Mouse (Mus musculus): Measurements from ENCODE around the gene Insl5.

DNA sequence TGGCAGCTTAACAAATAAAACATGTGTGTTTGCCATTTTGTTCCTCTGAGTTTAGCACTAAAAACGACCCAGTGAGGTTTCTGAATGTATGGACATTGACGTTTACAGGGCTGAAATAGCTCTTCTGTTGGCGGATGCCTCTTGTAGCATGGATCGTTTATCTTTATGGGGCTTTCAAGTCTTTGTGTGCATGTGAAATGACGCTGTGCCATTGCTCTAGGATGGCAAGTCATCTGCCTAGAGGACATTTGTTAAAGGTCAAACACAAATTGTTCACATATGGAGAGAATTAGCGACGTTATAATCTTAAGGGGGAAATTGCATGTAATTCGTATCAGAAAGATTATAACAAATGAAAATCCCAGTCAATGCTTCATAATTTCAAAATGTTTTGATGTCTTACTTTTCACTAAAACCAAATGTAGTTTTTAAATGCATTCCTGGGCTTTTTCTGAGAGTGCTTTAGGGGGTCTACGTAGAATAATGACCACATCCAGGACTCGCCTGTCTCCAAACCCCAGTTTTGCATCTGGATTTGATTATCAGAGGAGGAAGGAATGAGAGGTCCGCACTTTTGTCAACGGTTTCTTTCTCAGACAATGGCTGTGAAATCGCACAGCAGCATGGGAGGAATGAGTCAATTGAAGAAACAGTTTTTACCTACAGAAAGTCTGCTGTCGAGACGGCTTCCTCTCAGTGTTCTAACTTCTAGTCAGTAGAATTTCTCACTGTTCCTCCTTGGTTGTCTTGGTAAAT, 21.3 kb downstream of the Insl5 start:
- TF ChIP-seq CTCF (conservative IDR thresholded peaks at IDR 0.05; ENCODE audit: low read length) (no peak), NANOG (IDR thresholded peaks at IDR 0.05; ENCODE audit: borderline replicate concordance, low read length) (no peak), POU5F1 (IDR thresholded peaks at IDR 0.05; ENCODE audit: borderline replicate concordance, low read length) (no peak)
